Mouse (Mus musculus): ENCODE measurements at regions not wholly inside any gene's neighbourhood (a gene's known extent, or its start where the extent isn't known, plus 50 kb on each side); places are given as distances from the start of the nearest gene placed in this dataset.

GRCm38 (mm10) chr17:54821059-54821458 lies 522.2 kb upstream of the Slc5a7 start:
- no peak for DNase-seq (ENCODE audit: low spot score)

- DNase-seq (ENCODE audit: low spot score): no peak
Measured at GRCm38 (mm10) chr17:54853631-54854030, 554.8 kb upstream of the Slc5a7 start.

- no peak for DNase-seq (ENCODE audit: low spot score)
Measured at GRCm38 (mm10) chr17:54896198-54896597, 549.0 kb upstream of the St6gal2 start.

GRCm38 (mm10) chr17:54929181-54929715 lies 515.9 kb upstream of the St6gal2 start:
- DNase-seq (ENCODE audit: low spot score): no peak

GRCm38 (mm10) chr17:54943380-54944047 lies 501.7 kb upstream of the St6gal2 start:
- DNase-seq (ENCODE audit: low spot score): no peak

- DNase-seq (ENCODE audit: low spot score): peak; percentile 6
Measured at GRCm38 (mm10) chr17:54944288-54944931, 500.8 kb upstream of the St6gal2 start.
